Comparison of ENCODE assay signal across 10 mouse cellular contexts in genomic region chr9:120777501-120777900, GRCm38 (mm10).
DNase-seq lines count a peak whose midpoint lies in the region; ATAC-seq lines count a peak whose summit lies in the region.
"Had no signal": no experiment of that assay in that cellular context is flagged by ENCODE, and none has a peak within 500 bp of the region (broad histone marks: within the 10 kb centered on the region; RNA-seq: fewer than 3 reads in every experiment).

No protein-coding gene starts in this region.

- no peaks in the 10 kb centered on the region for H3K27me3 ChIP-seq in heart, embryonic 10.5 days (ENCODE audit: insufficient read depth, poor library complexity, severe bottlenecking)

- H3K4me1 ChIP-seq in heart, embryonic 10.5 days: peaks cover 45% of the 10 kb centered on the region

- peak overlapping the region; percentile 73; the same call in 1 of the 2 replicates for H3K27ac ChIP-seq in heart, embryonic 10.5 days

- peak; percentile 29 for DNase-seq in adrenal gland, postnatal 14 days
- DNase-seq in adrenal gland, postnatal 25 days: no peak
- DNase-seq in heart, embryonic 10.5 days (ENCODE audit: low spot score): no peak
- DNase-seq in kidney, adult 8-10 months: peak; percentile 73 to 81
- peak; percentile 69 for DNase-seq in lung, postnatal 25 days (ENCODE audit: low spot score)
- no peak for DNase-seq in thymus, postnatal 14 days
- DNase-seq in urinary bladder, postnatal 10 days (ENCODE audit: low spot score): no peak
- DNase-seq: right cerebral cortex, postnatal 25 days had no signal

- H3K9me3 ChIP-seq in heart, embryonic 10.5 days: no peaks in the 10 kb centered on the region

- H3K36me3 ChIP-seq in heart, embryonic 10.5 days: no peaks in the 10 kb centered on the region

- ATAC-seq in activated CD4-positive, CD25-positive, alpha-beta regulatory T cell, adult 4 months: no peak

- H3K4me3 ChIP-seq in heart, embryonic 10.5 days: no peak overlapping the region
- H3K4me3 ChIP-seq: erythroblast, embryonic 14.5 days had no signal

- 62% methylated on average over 10 of the region's 10 CpGs for WGBS in heart, embryonic 10.5 days

Comparison
In these comparisons a context has a peak if more than half of its experiments do, and no peak if none do; other contexts are left out.
1. DNase-seq: peak in adrenal gland, postnatal 14 days (single experiment), kidney, adult 8-10 months (2 of 2) and lung, postnatal 25 days (single experiment); none in adrenal gland, postnatal 25 days (single experiment), heart, embryonic 10.5 days (single experiment), thymus, postnatal 14 days (single experiment) and urinary bladder, postnatal 10 days (single experiment).